Mouse (Mus musculus) left cerebral cortex, adult 11 months (tissue): ENCODE measurements around the gene Slc19a2.

Source experiments
- DNase-seq: peaks from one replicate; pipeline ENCODE4 v3.0.0; 2022; ENCODE audit warnings: low spot score

Slc19a2 gene

DNA sequence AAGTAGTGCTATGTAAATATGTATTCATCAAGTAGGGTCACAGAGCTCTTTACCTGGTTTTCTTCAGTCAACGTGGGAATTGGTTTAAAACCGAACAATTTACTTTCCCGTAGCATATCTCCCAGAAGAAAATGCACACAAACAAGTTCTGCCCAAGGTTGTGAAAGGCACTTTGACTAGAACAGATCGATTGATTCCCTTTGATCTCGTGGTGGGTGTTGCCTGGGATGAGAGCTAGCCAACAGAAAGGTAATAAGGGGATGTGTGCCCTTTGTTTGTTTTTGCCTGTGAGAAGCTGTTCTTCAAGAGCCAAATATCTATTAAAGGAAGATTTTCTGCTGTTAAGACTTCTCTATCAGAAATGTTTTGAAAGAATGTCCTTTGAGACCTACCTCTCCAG lies 3.7 kb downstream of the Slc19a2 start:
- no peak for DNase-seq

DNA sequence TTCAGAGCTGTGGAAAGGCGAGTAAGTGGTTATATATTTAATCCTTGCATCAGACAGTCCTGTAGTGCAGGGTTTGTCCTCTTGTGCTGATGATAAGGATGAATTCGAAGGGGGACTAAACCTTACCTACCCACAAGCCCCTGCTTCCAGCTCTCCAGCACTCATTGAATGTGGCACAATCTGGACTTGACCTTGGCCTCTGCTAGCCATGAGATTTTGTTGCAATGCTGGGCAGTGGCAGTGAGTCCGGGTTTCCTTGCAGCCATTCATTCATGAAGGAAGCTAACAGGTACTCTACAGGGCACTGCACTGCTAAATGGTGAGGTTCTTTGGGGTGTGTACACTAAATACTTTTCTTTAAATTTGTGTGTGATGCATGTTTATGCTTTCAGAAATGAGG lies 6.0 kb downstream of the Slc19a2 start:
- no peak for DNase-seq

DNA sequence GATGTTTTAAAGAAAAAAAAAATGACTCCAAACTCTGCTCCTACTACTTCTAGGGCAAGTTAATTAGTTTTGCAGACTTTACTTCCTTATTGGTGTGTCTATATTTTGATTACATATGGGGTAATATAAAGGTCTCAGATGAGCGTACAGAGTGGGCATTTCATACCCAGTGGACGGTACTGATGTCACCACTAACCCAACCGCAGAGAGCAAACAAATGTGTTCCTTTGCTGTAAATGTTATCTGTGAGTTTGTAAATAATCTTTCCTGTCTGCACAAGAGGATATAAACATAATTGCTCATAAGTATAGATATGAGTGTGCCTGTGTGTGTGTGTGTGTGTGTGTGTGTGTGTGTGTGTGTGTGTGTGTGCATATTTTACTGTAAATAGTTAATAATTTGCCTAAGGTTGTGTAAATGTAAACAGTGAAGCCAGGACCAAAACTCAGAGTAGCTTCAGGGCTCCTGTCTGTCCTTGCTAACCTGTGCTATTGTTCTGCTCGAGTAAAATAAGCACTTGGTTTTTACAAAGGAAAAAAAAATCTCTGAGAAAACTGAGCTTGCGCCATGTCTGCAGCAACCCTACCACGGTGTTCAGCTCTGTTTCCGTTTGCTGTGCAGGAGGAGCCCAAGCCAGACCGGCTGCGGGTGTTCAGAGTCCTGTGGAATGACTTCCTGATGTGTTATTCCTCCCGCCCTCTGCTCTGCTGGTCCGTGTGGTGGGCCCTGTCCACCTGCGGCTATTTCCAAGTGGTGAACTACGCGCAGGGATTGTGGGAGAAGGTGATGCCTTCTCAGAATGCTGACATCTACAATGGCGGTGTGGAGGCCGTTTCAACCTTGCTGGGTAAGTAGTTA lies 11.6 kb downstream of the Slc19a2 start:
- DNase-seq = no peak

DNA sequence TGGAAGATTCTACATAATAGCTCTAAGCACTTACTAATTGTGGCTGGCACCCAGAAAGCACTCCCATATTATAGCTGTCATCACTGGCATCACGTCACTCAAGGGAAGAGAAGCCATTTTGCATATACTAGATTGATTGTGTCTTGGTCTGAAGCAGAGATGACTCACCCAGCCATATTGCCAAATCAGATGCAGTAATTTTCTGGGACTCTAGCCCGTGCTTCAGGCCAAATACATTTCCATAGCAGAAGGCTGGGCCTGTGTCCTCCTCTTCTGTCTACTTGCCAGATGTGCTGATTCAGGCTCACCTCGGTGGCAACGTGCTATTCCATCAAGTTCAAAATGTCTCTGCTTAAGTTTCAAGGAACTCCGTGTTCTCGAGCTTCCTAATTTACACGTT lies 12.7 kb downstream of the Slc19a2 start:
- no peak for DNase-seq

DNA sequence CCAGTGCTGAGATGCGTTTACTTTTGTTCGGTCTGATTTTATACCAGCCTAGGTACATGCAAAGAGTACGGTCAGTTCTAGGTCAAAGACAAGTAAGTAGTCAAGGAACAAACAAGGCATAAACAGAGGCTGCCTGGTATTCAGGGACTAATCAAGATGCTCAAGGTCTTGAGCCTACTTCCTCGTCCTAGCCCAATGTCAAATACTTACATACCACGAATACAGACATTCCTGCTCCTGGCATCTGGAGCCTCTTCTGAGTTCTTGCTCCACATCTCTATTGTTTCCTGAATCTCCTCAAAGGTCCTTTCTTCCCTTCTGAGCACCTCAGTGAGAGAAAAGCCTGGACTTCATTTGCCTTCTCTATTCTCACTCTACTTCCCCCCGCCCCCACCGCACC lies 22.1 kb downstream of the Slc19a2 start:
- no peak for DNase-seq

DNA sequence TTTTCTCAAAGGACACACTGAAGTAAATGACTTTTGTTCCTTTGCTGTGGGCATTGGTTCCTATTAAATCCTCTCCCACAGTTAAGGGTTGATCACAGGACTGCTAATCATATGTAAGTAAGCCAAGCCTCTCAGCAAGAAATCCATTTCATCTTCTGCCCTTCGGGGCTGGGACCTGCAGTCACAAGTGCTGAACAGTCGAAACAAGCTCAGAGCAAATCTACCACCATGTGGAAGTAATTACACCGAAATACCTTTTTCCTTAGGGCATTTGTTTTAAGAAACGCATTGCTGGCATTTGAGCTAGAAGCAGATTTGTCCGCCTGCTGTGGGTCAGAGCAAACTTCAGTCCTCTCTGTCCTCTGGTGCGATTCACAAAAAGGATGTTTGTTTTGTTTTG lies 24.8 kb downstream of the Slc19a2 start:
- no peak for DNase-seq

DNA sequence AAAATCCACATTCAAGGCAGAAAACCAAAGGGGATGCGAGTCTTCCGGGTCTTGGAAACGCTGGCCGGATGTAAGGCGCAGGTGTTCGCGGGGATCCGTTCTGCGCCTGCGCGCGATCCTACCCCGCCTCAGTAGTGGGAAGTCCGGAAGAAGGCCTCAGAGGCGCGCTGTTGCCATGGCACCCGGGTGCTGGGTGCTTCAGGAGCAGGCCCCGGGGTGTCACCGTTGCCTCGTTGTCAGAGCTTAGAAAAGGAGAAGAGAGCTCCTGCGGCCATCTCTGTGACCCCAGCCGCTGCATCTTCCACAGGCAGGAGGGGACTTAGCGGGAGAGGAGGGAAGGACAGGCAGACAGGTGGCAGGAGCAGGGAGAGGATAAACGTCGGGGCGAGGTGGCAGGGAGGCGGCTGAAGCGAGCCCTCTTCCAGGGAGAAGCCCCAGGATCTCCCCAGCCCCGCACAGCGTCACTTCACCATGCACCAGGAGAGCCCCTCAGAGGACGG lies 26.7 kb downstream of the Slc19a2 start, which contains the start of gene Ccdc181:
TSS of gene Ccdc181 (plus strand) at position 131 of the 500 bp plus-strand sequence.
- peak; percentile 95 for DNase-seq

DNA sequence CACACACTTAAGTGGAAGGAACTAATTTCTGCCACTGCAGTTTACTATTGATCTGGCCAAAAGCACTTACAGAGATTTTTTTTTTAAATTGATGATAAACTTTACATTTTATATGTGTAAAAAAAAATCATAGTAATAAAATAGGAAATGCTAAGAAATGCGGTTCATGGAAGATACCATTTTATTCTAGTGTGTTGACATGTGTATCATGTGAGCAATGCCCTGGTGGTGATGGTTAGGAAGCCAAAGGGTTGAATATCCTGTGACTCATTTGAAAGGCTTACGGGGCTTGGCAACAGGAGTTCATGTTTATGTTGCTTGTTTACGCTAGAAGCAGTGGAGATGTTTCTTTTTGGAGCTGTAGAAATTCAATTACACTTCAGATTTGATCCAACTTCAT lies 27.7 kb downstream of the Slc19a2 start:
- DNase-seq = no peak

DNA sequence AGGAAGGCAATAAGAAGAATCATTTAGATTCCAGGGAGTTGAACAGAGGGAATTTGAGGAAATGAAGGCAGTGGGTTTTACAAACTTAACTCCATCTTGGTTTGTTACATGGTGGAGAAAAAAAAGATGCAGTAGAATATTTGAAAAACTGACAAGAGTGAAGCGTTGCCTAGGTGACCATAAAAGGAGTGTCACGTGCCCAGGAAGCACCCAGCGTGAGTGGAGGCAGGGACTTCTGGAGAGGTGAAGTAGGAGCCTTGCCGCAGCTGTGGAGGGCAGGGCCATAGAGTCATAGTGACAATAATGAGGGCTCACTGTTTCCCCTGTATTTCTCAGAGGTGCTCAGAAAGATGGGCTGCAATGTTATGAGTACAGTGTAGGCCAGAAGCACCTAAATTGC lies 30.5 kb downstream of the Slc19a2 start:
- no peak for DNase-seq

DNA sequence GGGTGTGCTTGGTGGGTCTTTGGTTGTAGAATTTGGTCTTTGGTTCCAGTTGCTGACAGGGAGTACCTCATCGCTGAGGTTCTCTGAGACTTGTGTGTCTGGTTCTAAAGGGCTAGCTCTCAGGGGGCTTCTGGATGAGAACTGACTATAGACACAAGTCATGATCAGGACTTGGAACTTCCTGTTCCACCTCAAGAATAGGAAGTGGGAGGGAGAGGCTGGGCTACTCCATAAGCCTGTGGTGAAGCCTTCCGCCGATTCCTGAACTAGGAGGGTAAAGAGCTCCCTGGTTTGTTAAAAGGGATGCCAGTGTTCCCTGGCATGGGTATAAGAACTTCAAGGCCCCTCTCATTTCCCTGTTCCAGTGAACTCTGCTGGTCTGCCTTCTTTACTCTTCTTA lies 35.2 kb downstream of the Slc19a2 start:
- no peak for DNase-seq

DNA sequence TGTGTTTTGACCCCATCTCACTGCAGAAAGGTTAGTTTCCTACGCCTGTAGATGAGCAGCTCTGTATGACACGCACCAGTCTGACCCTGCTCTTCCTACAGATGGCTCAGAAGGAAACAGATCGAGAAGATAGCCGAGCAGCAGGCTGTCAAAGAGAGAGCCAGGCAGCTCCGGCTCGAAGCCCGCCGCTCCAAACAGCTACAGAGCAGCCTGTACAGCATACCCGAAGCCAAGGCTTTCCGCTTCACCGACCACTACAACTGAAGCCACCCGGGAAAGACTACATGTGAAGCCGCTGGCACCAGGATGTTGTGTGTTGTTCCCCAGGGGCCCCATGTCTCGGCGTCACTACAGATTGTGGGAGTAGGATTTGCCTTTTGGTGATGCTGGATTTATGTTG lies 38.6 kb downstream of the Slc19a2 start:
- no peak for DNase-seq

DNA sequence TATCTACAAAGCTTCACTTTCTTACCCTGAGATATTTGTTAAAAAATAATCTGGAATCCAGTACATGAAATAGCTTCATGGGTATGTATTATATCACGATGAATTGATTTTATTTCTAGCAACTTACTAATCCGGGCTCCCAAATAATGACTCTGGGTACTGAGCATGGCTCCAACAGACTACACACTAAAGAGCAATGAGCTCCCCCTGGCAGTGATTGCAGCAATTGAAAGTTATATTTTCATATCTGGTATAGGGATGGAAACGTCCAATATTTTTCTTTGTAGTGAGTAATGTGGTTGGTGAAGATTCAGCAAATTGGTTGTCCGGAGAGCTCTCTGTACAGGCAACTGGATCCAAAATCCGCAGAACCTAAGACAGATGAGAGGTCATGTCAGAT lies 43.2 kb downstream of the Slc19a2 start:
- no peak for DNase-seq

DNA sequence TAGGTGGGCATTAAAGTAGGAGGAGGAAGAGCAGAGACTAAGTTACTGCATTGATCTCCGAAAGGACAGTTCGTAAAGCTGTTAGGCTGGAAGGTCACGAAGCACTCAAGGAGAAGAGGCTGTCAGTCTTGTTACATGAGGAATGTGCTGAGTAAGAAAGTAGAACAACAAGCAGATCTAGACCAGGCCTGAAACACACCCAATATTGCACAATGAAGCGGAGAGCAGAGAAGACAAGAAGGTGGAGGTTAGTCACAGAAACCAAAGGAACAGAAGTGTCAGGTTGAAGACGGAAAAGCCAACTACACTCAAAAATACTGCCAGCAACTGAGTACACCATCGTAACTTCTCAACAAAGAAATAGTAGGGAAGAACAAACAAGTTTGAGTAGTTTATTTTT lies 45.2 kb downstream of the Slc19a2 start:
- DNase-seq = no peak

DNA sequence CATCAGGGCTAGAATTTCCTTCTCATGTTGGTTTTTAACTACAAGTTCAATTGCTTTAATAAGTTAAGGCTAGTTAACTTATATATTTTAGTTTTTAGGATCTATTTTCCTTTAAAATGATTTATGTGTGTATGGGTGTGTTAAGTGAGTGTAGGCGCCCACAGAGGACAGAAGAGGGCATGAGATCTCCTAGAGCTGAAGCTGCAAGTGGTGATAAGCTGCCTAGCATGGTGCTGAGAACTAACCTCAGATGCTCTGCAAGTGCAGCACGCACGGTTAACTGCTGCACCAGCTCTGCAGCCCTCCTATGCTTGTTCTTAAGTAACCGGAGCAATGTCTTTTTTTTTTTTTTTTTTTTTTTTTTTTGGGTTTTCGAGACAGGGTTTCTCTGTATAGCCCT lies 47.6 kb downstream of the Slc19a2 start:
- no peak for DNase-seq

DNA sequence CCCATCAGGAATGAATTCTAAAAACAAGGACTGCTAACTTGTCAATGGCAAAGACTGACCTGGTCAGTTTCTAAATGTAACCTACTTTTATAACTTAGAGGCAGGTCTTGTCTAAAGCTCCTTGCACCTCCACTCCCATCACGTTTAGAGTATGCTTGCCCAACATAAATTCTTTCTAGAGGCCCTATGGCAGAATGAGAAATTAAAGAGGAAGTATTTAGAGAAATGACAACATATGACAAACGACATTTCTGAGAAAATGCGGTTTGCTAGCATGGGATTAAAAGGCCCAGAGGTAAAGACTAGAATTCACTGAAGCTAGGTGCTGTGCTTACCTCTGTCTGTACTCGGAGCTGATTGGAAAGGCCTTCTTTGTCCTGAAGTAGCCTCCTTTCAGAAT lies 53.1 kb downstream of the Slc19a2 start:
- DNase-seq = no peak

DNA sequence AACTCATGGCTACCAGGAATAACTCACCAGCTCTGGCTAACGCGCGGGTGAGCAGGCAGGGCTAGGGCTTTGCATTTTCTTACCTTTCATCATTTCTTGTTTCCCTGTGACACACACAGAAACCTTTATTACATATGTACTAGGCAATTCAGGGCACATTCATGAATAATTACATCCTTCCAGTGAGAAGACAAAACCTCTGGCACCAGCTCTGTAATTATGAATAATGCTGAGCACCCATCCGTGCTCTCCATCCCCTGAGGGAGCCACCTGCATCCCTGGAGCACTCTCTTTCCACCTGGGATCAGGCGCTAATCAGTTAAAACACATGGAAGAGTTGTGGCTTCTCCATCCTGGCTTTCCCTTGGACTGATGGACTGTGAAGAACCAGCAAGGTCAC lies 55.0 kb downstream of the Slc19a2 start, which contains the start of gene Nme7:
TSS of gene Nme7 (plus strand) at position 301 of the 400 bp plus-strand sequence.
- no peak for DNase-seq

DNA sequence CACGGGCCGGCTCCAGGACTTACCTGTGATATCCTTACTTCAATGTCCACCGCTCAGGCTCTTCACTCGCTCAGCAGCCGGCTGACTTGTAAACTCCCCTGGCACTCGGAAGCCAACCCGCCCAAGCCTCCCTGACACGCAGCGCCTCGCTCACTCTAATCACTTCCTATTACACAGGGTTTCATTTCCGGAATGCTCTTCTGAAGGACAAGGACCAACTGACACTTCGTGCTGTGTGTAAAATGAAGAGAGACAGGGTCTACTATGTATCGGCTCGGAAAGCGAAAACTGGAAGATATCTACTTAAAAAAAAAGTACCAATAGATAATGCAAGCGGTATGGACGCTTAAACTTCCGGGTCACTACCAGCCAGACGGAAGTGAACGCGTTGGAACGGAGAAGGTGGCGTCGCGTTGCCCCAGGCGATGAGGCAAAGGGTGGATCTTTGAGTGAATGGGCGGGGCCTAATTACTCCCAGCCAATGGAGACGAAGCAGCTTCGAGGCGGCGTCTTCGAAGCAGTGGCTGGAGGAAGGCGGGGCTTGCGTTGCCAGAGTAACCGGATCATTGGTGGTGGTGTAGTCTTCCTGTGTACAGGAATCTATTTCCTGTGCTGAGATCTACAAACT lies 58.4 kb downstream of the Slc19a2 start, which contains the start of gene Blzf1:
TSS of gene Blzf1 (minus strand) at position 366 of the 628 bp plus-strand sequence.
- peak; percentile 97 for DNase-seq

DNA sequence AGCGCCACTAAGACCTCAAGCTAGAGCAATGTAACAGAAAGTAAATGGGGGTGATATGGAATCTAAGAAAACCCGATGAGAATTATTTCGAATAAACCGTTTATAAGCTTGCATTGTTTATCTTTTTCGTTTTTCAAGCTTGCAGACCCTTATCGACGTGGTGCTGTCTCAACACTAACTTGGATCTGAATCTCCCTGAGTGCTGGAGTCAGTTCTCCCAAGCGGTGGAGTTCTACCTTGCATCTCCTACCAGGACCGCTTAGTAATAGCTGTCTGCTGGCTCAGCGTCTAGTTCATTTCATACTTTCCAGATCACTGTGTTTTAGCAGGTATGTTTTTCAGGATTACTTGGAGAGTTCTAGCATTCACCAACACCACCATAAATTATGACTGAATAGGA lies 59.1 kb downstream of the Slc19a2 start:
- no peak for DNase-seq

DNA sequence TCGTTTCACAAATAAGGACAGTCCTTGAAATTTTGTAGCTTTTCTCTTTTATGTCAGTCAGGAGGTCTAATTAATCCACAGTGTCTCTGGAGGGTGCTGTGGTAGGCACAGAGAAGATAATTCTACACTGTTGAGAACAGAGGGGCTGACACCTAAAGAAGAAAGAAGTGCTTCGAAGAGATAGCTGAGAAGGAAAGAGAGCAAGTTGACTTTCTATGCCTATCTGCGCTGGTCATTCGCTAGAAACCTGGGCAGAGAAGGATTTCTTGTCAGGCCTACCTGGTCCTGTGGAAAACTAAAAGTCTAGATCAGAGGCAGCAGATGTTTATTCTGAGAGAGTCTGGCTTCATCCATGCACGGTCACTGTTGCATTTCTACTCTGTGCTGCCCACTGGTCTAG lies 65.2 kb downstream of the Slc19a2 start:
- no peak for DNase-seq
